In the genomic region with DNA sequence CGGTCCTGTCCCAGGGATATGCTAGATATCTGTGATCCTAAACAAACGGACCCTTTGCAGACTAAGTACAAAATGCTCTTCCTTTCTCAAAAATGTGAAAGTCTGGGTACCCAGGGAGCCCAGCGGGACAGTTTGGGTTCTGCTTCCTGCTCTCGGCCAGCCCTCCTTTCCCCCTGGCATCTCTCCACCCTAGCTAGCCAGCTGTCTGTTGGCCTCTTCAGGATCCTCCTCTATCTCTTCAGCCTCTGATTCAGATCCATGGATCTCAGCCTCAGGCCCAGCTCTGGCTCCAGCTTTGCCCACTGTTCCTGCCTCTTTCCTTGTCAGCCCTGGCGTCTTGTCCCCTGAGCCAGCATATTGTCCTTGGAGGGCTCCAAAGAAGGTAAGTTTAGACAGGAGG, we compare ENCODE assay signal across 10 mouse cellular contexts. TPM values are rescaled to one million over a fixed set of nuclear protein-coding genes. Genes with fewer than 3 reads are reported as not detected.
DNase-seq lines count a peak whose midpoint lies in the region; ATAC-seq lines count a peak whose summit lies in the region.
"Had no signal": no experiment of that assay in that cellular context is flagged by ENCODE, and none has a peak within 500 bp of the region (broad histone marks: within the 10 kb centered on the region; RNA-seq: fewer than 3 reads in every experiment).

No protein-coding gene starts in this region.

- H3K4me2 ChIP-seq in kidney, embryonic 16.5 days (replicated peaks; ENCODE audit: low read depth, low read length) = peak overlapping the region; percentile 77
- H3K4me2 ChIP-seq in heart, embryonic 16.5 days (ENCODE audit: low read depth, low read length) = peak overlapping the region; percentile 67
- H3K4me2 ChIP-seq in midbrain, embryonic 14.5 days (ENCODE audit: low read length) = peak overlapping the region; percentile 89; the same call in 1 of the 2 replicates

- 0 out of 2 replicates have a peak, but pooled peaks cover 3% of the 10 kb centered on the region for H3K36me3 ChIP-seq in kidney, embryonic 16.5 days (ENCODE audit: insufficient read depth, low read length)
- H3K36me3 ChIP-seq in heart, embryonic 16.5 days (ENCODE audit: control insufficient read depth, insufficient read depth) = no peaks in the 10 kb centered on the region
- H3K36me3 ChIP-seq in midbrain, embryonic 14.5 days (ENCODE audit: control insufficient read depth, insufficient read depth, low read length) = no peaks in the 10 kb centered on the region

- H3K4me3 ChIP-seq in kidney, embryonic 16.5 days (ENCODE audit: low read length) = peak overlapping the region; percentile 53; the same call in 1 of the 2 replicates
- H3K4me3 ChIP-seq in heart, embryonic 16.5 days (ENCODE audit: low read length) = peak overlapping the region; percentile 41
- no peak overlapping the region for H3K4me3 ChIP-seq in midbrain, embryonic 14.5 days (replicated peaks; ENCODE audit: low read depth, low read length)
- H3K4me3 ChIP-seq: megakaryocyte, embryonic 14.5 days had no signal

- peaks cover 55% of the 10 kb centered on the region for H3K4me1 ChIP-seq in kidney, embryonic 16.5 days (ENCODE audit: insufficient read depth, low read length)
- peaks cover 42% of the 10 kb centered on the region for H3K4me1 ChIP-seq in heart, embryonic 16.5 days (ENCODE audit: control insufficient read depth, insufficient read depth, low read length)
- peaks cover 25% of the 10 kb centered on the region for H3K4me1 ChIP-seq in midbrain, embryonic 14.5 days (ENCODE audit: control insufficient read depth, insufficient read depth, low read length)

- no peaks in the 10 kb centered on the region for H3K27me3 ChIP-seq in kidney, embryonic 16.5 days (ENCODE audit: insufficient read depth, low read length)
- no peaks in the 10 kb centered on the region for H3K27me3 ChIP-seq in heart, embryonic 16.5 days (ENCODE audit: control insufficient read depth, insufficient read depth, low read length)
- no peaks in the 10 kb centered on the region for H3K27me3 ChIP-seq in midbrain, embryonic 14.5 days (ENCODE audit: control insufficient read depth, insufficient read depth, low read length)

- no peak for DNase-seq in kidney, postnatal 36 days
- DNase-seq in cerebellum, postnatal 25 days = peak; percentile 65 to 68
- no peak for DNase-seq in midbrain, embryonic 14.5 days
- DNase-seq in thymus, postnatal 10 days (ENCODE audit: low spot score in 2 of 2) = no peak
- DNase-seq in kidney, adult 9 months = no peak

- peak overlapping the region; percentile 92 for H3K27ac ChIP-seq in kidney, embryonic 16.5 days (ENCODE audit: low read length)
- H3K27ac ChIP-seq in heart, embryonic 16.5 days (ENCODE audit: low read length) = peak overlapping the region; percentile 72
- no peak overlapping the region for H3K27ac ChIP-seq in midbrain, embryonic 14.5 days (replicated peaks; ENCODE audit: low read depth, low read length)

- ATAC-seq in kidney, embryonic 16.5 days (ENCODE audit: low FRiP score, low TSS enrichment) = no peak
- ATAC-seq in heart, embryonic 16.5 days (replicated peaks; ENCODE audit: extremely low read depth, insufficient read depth, low FRiP score) = no peak
- ATAC-seq in midbrain, embryonic 14.5 days (ENCODE audit: low FRiP score, low TSS enrichment) = no peak
- no peak for ATAC-seq in monocyte, adult 5-6 weeks (replicated peaks; ENCODE audit: insufficient number of reproducible peaks, low FRiP score, low TSS enrichment, poor library complexity, severe bottlenecking)

- no peaks in the 10 kb centered on the region for H3K9me3 ChIP-seq in kidney, embryonic 16.5 days (ENCODE audit: low read length)
- no peaks in the 10 kb centered on the region for H3K9me3 ChIP-seq in heart, embryonic 16.5 days (replicated peaks; ENCODE audit: control insufficient read depth, low read length)
- H3K9me3 ChIP-seq in midbrain, embryonic 14.5 days (ENCODE audit: control insufficient read depth, low read length) = no peaks in the 10 kb centered on the region
- H3K9me3 ChIP-seq: megakaryocyte, embryonic 14.5 days had no signal

- peak overlapping the region; percentile 83 for H3K9ac ChIP-seq in kidney, embryonic 16.5 days (replicated peaks; ENCODE audit: low read length)
- peak overlapping the region; percentile 76 for H3K9ac ChIP-seq in heart, embryonic 16.5 days (ENCODE audit: low read length)
- no peak overlapping the region for H3K9ac ChIP-seq in midbrain, embryonic 14.5 days (replicated peaks; ENCODE audit: low read length)

- whole genome bisulfite sequencing in kidney, embryonic 16.5 days = 71% methylated on average over 5 of the region's 5 CpGs
- WGBS in heart, embryonic 16.5 days = 60% methylated on average over 5 of the region's 5 CpGs
- WGBS in midbrain, embryonic 14.5 days = 88% methylated on average over 5 of the region's 5 CpGs

RNA-seq across cellular contexts. Expression of a gene that starts 2.3 kb away (rescaled TPM):
- 8.0 and 9.0 TPM in 2 replicates for polyA plus RNA-seq in kidney, embryonic 16.5 days (2015; fragmentation: Nextera tagmentation; extraction: Ambion mirVana)
- polyA plus RNA-seq in heart, embryonic 16.5 days (2015; fragmentation: Nextera tagmentation; extraction: Ambion mirVana) = 7.6 and 9.0 TPM in 2 replicates
- polyA plus RNA-seq in midbrain, embryonic 14.5 days (2014; fragmentation: Nextera tagmentation; extraction: Ambion mirVana) = 3.0 and 4.3 TPM in 2 replicates
- 0.19 TPM in 1 of 3 replicates, not detected in the others for total RNA-seq in monocyte, adult 5-6 weeks (2017)

RNA-seq across cellular contexts. Expression of a gene that starts 14.8 kb away (rescaled TPM):
- 11.6 and 13.0 TPM in 2 replicates for polyA plus RNA-seq in kidney, embryonic 16.5 days (2015; fragmentation: Nextera tagmentation; extraction: Ambion mirVana)
- 15.4 and 16.3 TPM in 2 replicates for polyA plus RNA-seq in heart, embryonic 16.5 days (2015; fragmentation: Nextera tagmentation; extraction: Ambion mirVana)
- polyA plus RNA-seq in midbrain, embryonic 14.5 days (2014; fragmentation: Nextera tagmentation; extraction: Ambion mirVana) = 12.3 and 14.9 TPM in 2 replicates
- 0.11 to 0.48 TPM in 2 of 3 replicates, not detected in the other for total RNA-seq in monocyte, adult 5-6 weeks (2017)

RNA-seq across cellular contexts. Expression of a gene that starts 20.5 kb away (rescaled TPM):
- 0.13 and 0.14 TPM in 2 replicates for polyA plus RNA-seq in kidney, embryonic 16.5 days (2015; fragmentation: Nextera tagmentation; extraction: Ambion mirVana)
- 0.21 and 0.26 TPM in 2 replicates for polyA plus RNA-seq in heart, embryonic 16.5 days (2015; fragmentation: Nextera tagmentation; extraction: Ambion mirVana)
- not detected in 2 replicates for polyA plus RNA-seq in midbrain, embryonic 14.5 days (2014; fragmentation: Nextera tagmentation; extraction: Ambion mirVana)
- total RNA-seq in monocyte, adult 5-6 weeks (2017) = not detected in 3 replicates

RNA-seq across cellular contexts. Expression of a gene that starts 24.1 kb away (rescaled TPM):
- polyA plus RNA-seq in kidney, embryonic 16.5 days (2015; fragmentation: Nextera tagmentation; extraction: Ambion mirVana) = 0.32 and 0.57 TPM in 2 replicates
- polyA plus RNA-seq in heart, embryonic 16.5 days (2015; fragmentation: Nextera tagmentation; extraction: Ambion mirVana) = 1.5 and 1.6 TPM in 2 replicates
- polyA plus RNA-seq in midbrain, embryonic 14.5 days (2014; fragmentation: Nextera tagmentation; extraction: Ambion mirVana) = 0.11 and 0.12 TPM in 2 replicates
- 1.4 TPM in 1 of 3 replicates, not detected in the others for total RNA-seq in monocyte, adult 5-6 weeks (2017)

RNA-seq across cellular contexts. Expression of a gene that starts 25.0 kb away (rescaled TPM):
- 0.27 and 0.32 TPM in 2 replicates for polyA plus RNA-seq in kidney, embryonic 16.5 days (2015; fragmentation: Nextera tagmentation; extraction: Ambion mirVana)
- polyA plus RNA-seq in heart, embryonic 16.5 days (2015; fragmentation: Nextera tagmentation; extraction: Ambion mirVana) = 0.15 and 0.83 TPM in 2 replicates
- polyA plus RNA-seq in midbrain, embryonic 14.5 days (2014; fragmentation: Nextera tagmentation; extraction: Ambion mirVana) = not detected in 2 replicates
- total RNA-seq in monocyte, adult 5-6 weeks (2017) = not detected in 3 replicates
- total RNA-seq: layer of hippocampus, postnatal 14 days had no signal

Comparison
In these comparisons a context has a peak if more than half of its experiments do, and no peak if none do; other contexts are left out.
1. DNase-seq: peak in cerebellum, postnatal 25 days (2 of 2); none in kidney, postnatal 36 days (0 of 2), midbrain, embryonic 14.5 days (single experiment), thymus, postnatal 10 days (0 of 2) and kidney, adult 9 months (single experiment).
2. Peak in every context shown above with its lines, with median percentiles within 50 percentile points of each other: H3K4me2 ChIP-seq.